Mouse (Mus musculus) stomach, embryonic 16.5 days (tissue): ENCODE results near the gene Scarf1. TPM values are rescaled to one million over a fixed set of nuclear protein-coding genes. Genes with fewer than 3 reads are reported as not detected.
A peak's percentile ranks its signal among the peaks of the same experiment; 100 is the strongest.

Source experiments
- ATAC-seq: fragments of 200-750 bp; cut with Nextera tagmentation; 2 replicates; pipeline ENCODE4 v1.8.0; 2017; ENCODE audit warnings: moderate number of reproducible peaks, moderate TSS enrichment; ENCODE audit not compliant: insufficient read depth, low FRiP score
- H3K27ac ChIP-seq: fragments of 300-500 bp; sonication (generic); 2 replicates; pipeline ENCODE4 v1.5.1; 2014; ENCODE audit warnings: low read length
- H3K27me3 ChIP-seq: fragments of 300-500 bp; sonication (generic); 2 replicates; pipeline ENCODE4 v1.6.1; 2014; ENCODE audit warnings: low read length, control low read depth, mixed read lengths; ENCODE audit not compliant: control insufficient read depth, insufficient read depth
- H3K36me3 ChIP-seq: fragments of 300-500 bp; sonication (generic); 2 replicates; pipeline ENCODE4 v1.6.1; 2014; ENCODE audit warnings: low read length; ENCODE audit not compliant: control insufficient read depth, insufficient read depth
- H3K4me1 ChIP-seq: fragments of 300-500 bp; sonication (generic); 2 replicates; pipeline ENCODE4 v1.6.1; 2014; ENCODE audit warnings: low read length, control low read depth, mixed read lengths; ENCODE audit not compliant: control insufficient read depth, insufficient read depth
- H3K4me2 ChIP-seq: fragments of 300-500 bp; sonication (generic); 2 replicates; pipeline ENCODE4 v1.6.1; 2014; ENCODE audit warnings: low read depth, low read length, mixed read lengths
- H3K4me3 ChIP-seq: fragments of 300-500 bp; sonication (generic); replicated peaks from 2 replicates; pipeline ENCODE4 v1.5.1; 2014; ENCODE audit warnings: mild to moderate bottlenecking, low read length
- H3K9ac ChIP-seq: fragments of 300-500 bp; sonication (generic); 2 replicates; pipeline ENCODE4 v1.6.1; 2014; ENCODE audit warnings: low read length
- H3K9me3 ChIP-seq: fragments of 300-500 bp; sonication (generic); replicated peaks from 2 replicates; pipeline ENCODE4 v1.6.1; 2016; ENCODE audit warnings: low read length, control low read depth; ENCODE audit not compliant: control insufficient read depth
- WGBS: fragments of 180-500 bp; shearing (Covaris S2); extraction: QIAGEN DNeasy Blood & Tissue Kit; methylation state at CpG from one replicate; pipeline ENCODE4 v1.1.7; 2014; 5-methylcytosine and 5-hydroxymethylcytosine counted together
- polyA plus RNA-seq: library from polyadenylated mRNA; unstranded; fragments of >200 nt; fragmentation: Nextera tagmentation; extraction: Ambion mirVana; gene quantifications from 2 replicates; pipeline ENCODE4 v1.2.1, GENCODE M21; 2015

The Scarf1 gene
- polyA plus RNA-seq, 1 experiment from 2014 or later = 6.2 TPM

- Histone ChIP-seq H3K9me3 (no peaks in the 10 kb centered on the region), H3K9ac (no peak overlapping the region), H3K4me1 (peaks cover 8% of the 10 kb centered on the region), H3K36me3 (0 out of 2 replicates have a peak, but pooled peaks cover under 1% of the 10 kb centered on the region), H3K4me3 (no peak overlapping the region), H3K27me3 (no peaks in the 10 kb centered on the region), H3K27ac (no peak overlapping the region), H3K4me2 (no peak overlapping the region)
- WGBS = 80% methylated on average over 3 of the region's 3 CpGs
- no peak for ATAC-seq
These were observed 42.7 kb upstream of the Scarf1 start for GRCm38 (mm10) chr11:75470675-75471074.

DNA sequence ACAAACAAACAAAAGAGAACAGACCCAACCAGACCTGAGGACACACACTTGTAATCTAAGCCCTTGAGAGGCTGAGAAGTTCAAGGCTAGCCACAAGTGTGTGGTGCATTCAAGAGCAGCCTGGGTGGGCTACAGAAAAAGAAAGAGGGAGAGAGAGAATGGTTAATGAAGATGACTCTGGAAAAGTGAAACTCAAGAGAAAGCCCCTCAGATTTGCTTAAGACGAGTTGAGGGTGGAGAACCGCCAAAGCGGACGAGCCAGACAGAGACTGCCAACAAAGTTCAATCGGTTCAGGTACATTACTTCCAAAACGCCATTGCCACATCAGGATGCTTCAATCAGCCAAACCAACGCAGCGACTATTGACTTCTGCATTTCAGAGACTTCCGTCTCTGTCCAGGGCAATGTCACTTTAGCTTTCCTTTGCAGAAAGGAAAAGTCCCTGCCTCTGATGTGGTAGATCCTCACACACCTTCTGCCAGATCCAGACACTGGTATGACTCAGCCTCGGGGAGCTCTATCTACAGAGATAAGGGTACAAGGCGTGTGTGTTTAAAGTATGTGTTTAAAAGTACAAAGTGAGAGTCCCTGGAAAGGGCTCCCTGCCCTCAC is 40.8 kb upstream of the Scarf1 start:
- H3K27ac ChIP-seq = no peak overlapping the region
- no peak overlapping the region for H3K4me3 ChIP-seq
- H3K4me2 ChIP-seq = no peak overlapping the region
- no peaks in the 10 kb centered on the region for H3K36me3 ChIP-seq
- H3K9ac ChIP-seq = no peak overlapping the region
- H3K27me3 ChIP-seq = no peaks in the 10 kb centered on the region
- WGBS = 67% methylated on average over 11 of the region's 11 CpGs
- H3K4me1 ChIP-seq = peaks cover 6% of the 10 kb centered on the region
- no peaks in the 10 kb centered on the region for H3K9me3 ChIP-seq
- ATAC-seq = no peak

DNA sequence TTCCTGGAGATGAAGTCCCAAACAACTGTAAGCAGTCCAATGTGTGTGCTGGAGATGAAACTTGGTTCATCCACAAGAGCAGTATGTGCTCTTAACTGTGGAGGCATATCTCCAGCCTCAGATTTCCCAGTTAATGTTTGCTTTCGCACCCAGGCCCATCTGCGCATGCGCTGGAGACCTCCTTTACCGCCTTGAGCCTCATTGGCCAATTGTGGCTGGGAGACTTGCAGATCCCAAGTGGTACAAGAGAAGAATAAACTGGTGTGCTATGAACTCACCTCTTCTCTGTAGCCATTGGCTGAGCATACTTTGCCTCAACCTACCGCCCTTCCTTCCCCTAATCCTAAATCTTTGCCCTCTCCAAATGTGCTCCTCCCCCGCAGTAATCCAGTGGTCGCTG is 40.0 kb upstream of the Scarf1 start:
- H3K9me3 ChIP-seq = no peaks in the 10 kb centered on the region
- 55% methylated on average over 7 of the region's 7 CpGs for WGBS
- no peak overlapping the region for H3K9ac ChIP-seq
- no peaks in the 10 kb centered on the region for H3K27me3 ChIP-seq
- ATAC-seq = no peak
- peaks cover 3% of the 10 kb centered on the region for H3K4me1 ChIP-seq
- H3K36me3 ChIP-seq = no peaks in the 10 kb centered on the region
- no peak overlapping the region for H3K4me2 ChIP-seq
- H3K4me3 ChIP-seq = no peak overlapping the region
- no peak overlapping the region for H3K27ac ChIP-seq

DNA sequence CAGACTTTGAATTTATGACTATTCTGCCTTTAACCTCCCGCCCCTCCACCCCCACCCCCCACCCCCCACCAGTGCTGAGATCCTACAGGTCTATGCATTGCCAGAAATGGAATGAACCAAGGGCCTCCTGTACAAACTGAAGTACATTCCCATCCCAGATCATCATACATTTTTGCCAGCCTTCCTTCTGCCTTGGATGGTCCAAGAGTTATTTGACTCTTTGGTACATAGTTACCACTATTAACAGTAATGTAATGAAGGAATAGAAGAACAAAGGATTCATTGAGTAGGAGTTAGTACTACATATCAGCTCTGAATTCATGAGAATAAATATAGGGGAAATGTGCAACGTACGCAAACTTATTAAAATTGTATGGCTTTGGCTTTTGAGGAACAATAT is 27.1 kb upstream of the Scarf1 start:
- H3K27me3 ChIP-seq = no peaks in the 10 kb centered on the region
- H3K4me2 ChIP-seq = peak overlapping the region; percentile 31
- H3K9me3 ChIP-seq = no peaks in the 10 kb centered on the region
- no peak overlapping the region for H3K9ac ChIP-seq
- H3K36me3 ChIP-seq = peaks cover 11% of the 10 kb centered on the region; the same call in 1 of the 2 replicates
- peaks cover 7% of the 10 kb centered on the region for H3K4me1 ChIP-seq
- no peak overlapping the region for H3K27ac ChIP-seq
- peak overlapping the region; percentile 99; the same call in 1 of the 2 replicates for H3K4me3 ChIP-seq
- 27% methylated on average over 3 of the region's 3 CpGs for WGBS
- ATAC-seq = peak; percentile 23; the same call in 1 of the 2 replicates

- H3K9ac ChIP-seq = peak within 1 kb of the TSS; percentile 98
- WGBS = under 1% methylated on average over 52 of the region's 52 CpGs
- peak within 1 kb of the TSS; percentile 93 for H3K4me2 ChIP-seq
- H3K27me3 ChIP-seq = no peaks in the 10 kb centered on the region
- peaks cover 17% of the 10 kb centered on the region for H3K36me3 ChIP-seq
- H3K27ac ChIP-seq = peak within 1 kb of the TSS; percentile 67
- H3K4me1 ChIP-seq = peaks cover 7% of the 10 kb centered on the region
- ATAC-seq = peak; percentile 100
- no peaks in the 10 kb centered on the region for H3K9me3 ChIP-seq
- H3K4me3 ChIP-seq = peak within 1 kb of the TSS; percentile 99
These were observed 26.6 kb upstream of the Scarf1 start, which contains the start of gene Prpf8 for GRCm38 (mm10) chr11:75486601-75487285. Gene Prpf8, plus strand, starts transcription at chr11:75486816.

- Histone ChIP-seq H3K4me2 (peak overlapping the region; percentile 93), H3K9ac (peak overlapping the region; percentile 98), H3K4me1 (peaks cover 7% of the 10 kb centered on the region), H3K4me3 (peak overlapping the region; percentile 99), H3K27me3 (no peaks in the 10 kb centered on the region), H3K36me3 (peaks cover 17% of the 10 kb centered on the region), H3K9me3 (no peaks in the 10 kb centered on the region), H3K27ac (peak overlapping the region; percentile 67; the same call in 1 of the 2 replicates)
- ATAC-seq = no peak
- 39% methylated on average over 6 of the region's 6 CpGs for WGBS
These were observed 25.8 kb upstream of the Scarf1 start for GRCm38 (mm10) chr11:75487496-75487895.

GRCm38 (mm10) chr11:75494296-75495049 is 18.9 kb upstream of the Scarf1 start:
- Histone ChIP-seq H3K4me1 (no peaks in the 10 kb centered on the region), H3K27me3 (no peaks in the 10 kb centered on the region), H3K9ac (no peak overlapping the region), H3K27ac (no peak overlapping the region), H3K4me2 (no peak overlapping the region), H3K9me3 (no peaks in the 10 kb centered on the region), H3K36me3 (peaks cover 62% of the 10 kb centered on the region), H3K4me3 (no peak overlapping the region)
- WGBS = 90% methylated on average over 10 of the region's 10 CpGs
- ATAC-seq = no peak

GRCm38 (mm10) chr11:75498126-75498525 is 15.2 kb upstream of the Scarf1 start:
- WGBS = 76% methylated on average over 1 of the region's 1 CpGs
- peaks cover 78% of the 10 kb centered on the region for H3K36me3 ChIP-seq
- ATAC-seq = no peak

GRCm38 (mm10) chr11:75508162-75508561 is 5.2 kb upstream of the Scarf1 start:
- no peak for ATAC-seq
- H3K9me3 ChIP-seq = no peaks in the 10 kb centered on the region
- no peak overlapping the region for H3K9ac ChIP-seq
- H3K27me3 ChIP-seq = no peaks in the 10 kb centered on the region
- H3K4me1 ChIP-seq = peaks cover 15% of the 10 kb centered on the region
- H3K4me3 ChIP-seq = no peak overlapping the region
- no peak overlapping the region for H3K27ac ChIP-seq
- peaks cover 46% of the 10 kb centered on the region for H3K36me3 ChIP-seq
- 94% methylated on average over 4 of the region's 4 CpGs for WGBS
- no peak overlapping the region for H3K4me2 ChIP-seq

More at GRCm38 (mm10) chr11:75498126-75498525, 15.2 kb upstream of the Scarf1 start:
- Histone ChIP-seq H3K9me3 (no peaks in the 10 kb centered on the region), H3K4me1 (no peaks in the 10 kb centered on the region), H3K27me3 (no peaks in the 10 kb centered on the region), H3K27ac (no peak overlapping the region), H3K4me3 (no peak overlapping the region), H3K4me2 (no peak overlapping the region), H3K9ac (no peak overlapping the region)
